Mouse (Mus musculus) bone marrow macrophage, adult 2 months (primary cell): ENCODE data around the gene Mast3.

ENCODE experiments used
- CTCF ChIP-seq: IDR thresholded peaks from 2 replicates; pipeline ENCODE4 v1.5.1; 2012; ENCODE audit warnings: low read depth, mild to moderate bottlenecking, low read length, moderate library complexity
- POLR2A ChIP-seq: IDR thresholded peaks from 2 replicates; pipeline ENCODE4 v1.6.1; 2012; ENCODE audit warnings: mild to moderate bottlenecking, low read depth, low read length, borderline replicate concordance

- TF ChIP-seq POLR2A (no peak), CTCF (no peak)
Measured at GRCm38 (mm10) chr8:70767503-70767902, 37.4 kb downstream of the Mast3 start.
